Mouse (Mus musculus): ENCODE results near the gene Tenm2. TPM values are rescaled to one million over a fixed set of nuclear protein-coding genes. Genes with fewer than 3 reads are reported as not detected.

The Tenm2 gene
- polyA plus RNA-seq, 1 experiment from 2014 or later, result 6.7 TPM

- Histone ChIP-seq H3K4me2 (no peak overlapping the region), H3K9ac (ENCODE audit: low read length) (no peak overlapping the region), H3K9me3 (ENCODE audit: control insufficient read depth, low read length) (no peaks in the 10 kb centered on the region), H3K4me1 (ENCODE audit: control insufficient read depth, insufficient read depth, low read length) (no peaks in the 10 kb centered on the region), H3K4me3 (ENCODE audit: low read depth, low read length) (no peak overlapping the region), H3K27ac (ENCODE audit: low read depth, low read length) (no peak overlapping the region), H3K27me3 (ENCODE audit: control insufficient read depth, insufficient read depth, low read length) (no peaks in the 10 kb centered on the region), H3K36me3 (ENCODE audit: control insufficient read depth, insufficient read depth, low read length) (no peaks in the 10 kb centered on the region)
- DNase-seq (ENCODE audit: low spot score, missing footprints) (no peak), ATAC-seq (ENCODE audit: low FRiP score) (no peak)
- 52% methylated on average over 6 of the region's 6 CpGs for WGBS
These were observed 943.6 kb downstream of the Tenm2 start for GRCm38 (mm10) chr11:36292206-36292605.

- no peaks in the 10 kb centered on the region for H3K27me3 ChIP-seq (ENCODE audit: control insufficient read depth, insufficient read depth, low read length)
- no peaks in the 10 kb centered on the region for H3K9me3 ChIP-seq (ENCODE audit: control insufficient read depth, low read length)
- no peak for ATAC-seq (ENCODE audit: low FRiP score)
- no peak overlapping the region for H3K4me2 ChIP-seq
- DNase-seq (ENCODE audit: low spot score, missing footprints), result no peak
- H3K4me1 ChIP-seq (ENCODE audit: control insufficient read depth, insufficient read depth, low read length), result no peaks in the 10 kb centered on the region
- no peak overlapping the region for H3K4me3 ChIP-seq (ENCODE audit: low read depth, low read length)
- H3K9ac ChIP-seq (ENCODE audit: low read length), result no peak overlapping the region
- H3K36me3 ChIP-seq (ENCODE audit: control insufficient read depth, insufficient read depth, low read length), result no peaks in the 10 kb centered on the region
- H3K27ac ChIP-seq (ENCODE audit: low read depth, low read length), result no peak overlapping the region
- 91% methylated on average over 6 of the region's 6 CpGs for WGBS
These were observed 949.5 kb downstream of the Tenm2 start for GRCm38 (mm10) chr11:36286246-36286645.

- H3K27ac ChIP-seq (ENCODE audit: low read depth, low read length), result no peak overlapping the region
- H3K4me2 ChIP-seq, result no peak overlapping the region
- H3K4me1 ChIP-seq (ENCODE audit: control insufficient read depth, insufficient read depth, low read length), result peaks cover 14% of the 10 kb centered on the region
- DNase-seq (ENCODE audit: low spot score, missing footprints), result no peak
- H3K27me3 ChIP-seq (ENCODE audit: control insufficient read depth, insufficient read depth, low read length), result no peaks in the 10 kb centered on the region
- no peak overlapping the region for H3K9ac ChIP-seq (ENCODE audit: low read length)
- H3K36me3 ChIP-seq (ENCODE audit: control insufficient read depth, insufficient read depth, low read length), result no peaks in the 10 kb centered on the region
- H3K9me3 ChIP-seq (ENCODE audit: control insufficient read depth, low read length), result no peaks in the 10 kb centered on the region
- ATAC-seq (ENCODE audit: low FRiP score), result no peak
- WGBS, result 75% methylated on average over 7 of the region's 7 CpGs
- no peak overlapping the region for H3K4me3 ChIP-seq (ENCODE audit: low read depth, low read length)
These were observed 955.2 kb downstream of the Tenm2 start for GRCm38 (mm10) chr11:36280533-36280932.

- ATAC-seq (ENCODE audit: low FRiP score) (no peak), DNase-seq (ENCODE audit: low spot score, missing footprints) (no peak)
- Histone ChIP-seq H3K4me3 (ENCODE audit: low read depth, low read length) (no peak overlapping the region), H3K4me2 (no peak overlapping the region), H3K9ac (ENCODE audit: low read length) (no peak overlapping the region), H3K4me1 (ENCODE audit: control insufficient read depth, insufficient read depth, low read length) (peaks cover 15% of the 10 kb centered on the region), H3K36me3 (ENCODE audit: control insufficient read depth, insufficient read depth, low read length) (no peaks in the 10 kb centered on the region), H3K9me3 (ENCODE audit: control insufficient read depth, low read length) (no peaks in the 10 kb centered on the region), H3K27ac (ENCODE audit: low read depth, low read length) (no peak overlapping the region), H3K27me3 (ENCODE audit: control insufficient read depth, insufficient read depth, low read length) (no peaks in the 10 kb centered on the region)
- 93% methylated on average over 9 of the region's 9 CpGs for WGBS
These were observed 957.9 kb downstream of the Tenm2 start for GRCm38 (mm10) chr11:36277903-36278215.

GRCm38 (mm10) chr11:36277192-36277902 lies 958.4 kb downstream of the Tenm2 start:
- H3K4me3 ChIP-seq (ENCODE audit: low read depth, low read length), result no peak overlapping the region
- 75% methylated on average over 20 of the region's 20 CpGs for WGBS
- H3K4me2 ChIP-seq, result no peak overlapping the region
- no peak for ATAC-seq (ENCODE audit: low FRiP score)
- H3K4me1 ChIP-seq (ENCODE audit: control insufficient read depth, insufficient read depth, low read length), result peaks cover 15% of the 10 kb centered on the region
- no peak overlapping the region for H3K9ac ChIP-seq (ENCODE audit: low read length)
- H3K36me3 ChIP-seq (ENCODE audit: control insufficient read depth, insufficient read depth, low read length), result no peaks in the 10 kb centered on the region
- no peaks in the 10 kb centered on the region for H3K9me3 ChIP-seq (ENCODE audit: control insufficient read depth, low read length)
- no peak for DNase-seq (ENCODE audit: low spot score, missing footprints)
- no peak overlapping the region for H3K27ac ChIP-seq (ENCODE audit: low read depth, low read length)
- no peaks in the 10 kb centered on the region for H3K27me3 ChIP-seq (ENCODE audit: control insufficient read depth, insufficient read depth, low read length)

- ATAC-seq (ENCODE audit: low FRiP score) (no peak), DNase-seq (ENCODE audit: low spot score, missing footprints) (peak; percentile 85)
- no peak overlapping the region for H3K4me2 ChIP-seq
- H3K9me3 ChIP-seq (ENCODE audit: control insufficient read depth, low read length), result no peaks in the 10 kb centered on the region
- no peaks in the 10 kb centered on the region for H3K36me3 ChIP-seq (ENCODE audit: control insufficient read depth, insufficient read depth, low read length)
- no peak overlapping the region for H3K9ac ChIP-seq (ENCODE audit: low read length)
- H3K4me1 ChIP-seq (ENCODE audit: control insufficient read depth, insufficient read depth, low read length), result peaks cover 15% of the 10 kb centered on the region
- 16% methylated on average over 5 of the region's 5 CpGs for WGBS
- no peak overlapping the region for H3K27ac ChIP-seq (ENCODE audit: low read depth, low read length)
- H3K4me3 ChIP-seq (ENCODE audit: low read depth, low read length), result no peak overlapping the region
- no peaks in the 10 kb centered on the region for H3K27me3 ChIP-seq (ENCODE audit: control insufficient read depth, insufficient read depth, low read length)
These were observed 959.7 kb downstream of the Tenm2 start for GRCm38 (mm10) chr11:36276015-36276414.

GRCm38 (mm10) chr11:36272149-36272548 lies 963.6 kb downstream of the Tenm2 start:
- Histone ChIP-seq H3K36me3 (ENCODE audit: control insufficient read depth, insufficient read depth, low read length) (no peaks in the 10 kb centered on the region), H3K4me1 (ENCODE audit: control insufficient read depth, insufficient read depth, low read length) (peaks cover 12% of the 10 kb centered on the region), H3K4me2 (no peak overlapping the region), H3K9me3 (ENCODE audit: control insufficient read depth, low read length) (no peaks in the 10 kb centered on the region), H3K4me3 (ENCODE audit: low read depth, low read length) (no peak overlapping the region), H3K27me3 (ENCODE audit: control insufficient read depth, insufficient read depth, low read length) (no peaks in the 10 kb centered on the region), H3K9ac (ENCODE audit: low read length) (no peak overlapping the region), H3K27ac (ENCODE audit: low read depth, low read length) (no peak overlapping the region)
- 64% methylated on average over 2 of the region's 2 CpGs for WGBS
- ATAC-seq (ENCODE audit: low FRiP score) (no peak), DNase-seq (ENCODE audit: low spot score, missing footprints) (no peak)

GRCm38 (mm10) chr11:36269945-36270344 lies 965.8 kb downstream of the Tenm2 start:
- 92% methylated on average over 6 of the region's 6 CpGs for WGBS
- Histone ChIP-seq H3K4me3 (ENCODE audit: low read depth, low read length) (no peak overlapping the region), H3K9me3 (ENCODE audit: control insufficient read depth, low read length) (no peaks in the 10 kb centered on the region), H3K36me3 (ENCODE audit: control insufficient read depth, insufficient read depth, low read length) (no peaks in the 10 kb centered on the region), H3K4me2 (no peak overlapping the region), H3K4me1 (ENCODE audit: control insufficient read depth, insufficient read depth, low read length) (no peaks in the 10 kb centered on the region; the same call in 1 of the 2 replicates), H3K27me3 (ENCODE audit: control insufficient read depth, insufficient read depth, low read length) (no peaks in the 10 kb centered on the region), H3K9ac (ENCODE audit: low read length) (no peak overlapping the region), H3K27ac (ENCODE audit: low read depth, low read length) (no peak overlapping the region)
- DNase-seq (ENCODE audit: low spot score, missing footprints) (no peak), ATAC-seq (ENCODE audit: low FRiP score) (no peak)

- H3K27ac ChIP-seq (ENCODE audit: low read depth, low read length), result no peak overlapping the region
- no peak overlapping the region for H3K4me2 ChIP-seq
- no peaks in the 10 kb centered on the region for H3K27me3 ChIP-seq (ENCODE audit: control insufficient read depth, insufficient read depth, low read length)
- peak; percentile 85 for DNase-seq (ENCODE audit: low spot score, missing footprints)
- H3K36me3 ChIP-seq (ENCODE audit: control insufficient read depth, insufficient read depth, low read length), result no peaks in the 10 kb centered on the region
- no peak overlapping the region for H3K4me3 ChIP-seq (ENCODE audit: low read depth, low read length)
- H3K9me3 ChIP-seq (ENCODE audit: control insufficient read depth, low read length), result no peaks in the 10 kb centered on the region
- no peak overlapping the region for H3K9ac ChIP-seq (ENCODE audit: low read length)
- 73% methylated on average over 17 of the region's 17 CpGs for WGBS
- no peak for ATAC-seq (ENCODE audit: low FRiP score)
- H3K4me1 ChIP-seq (ENCODE audit: control insufficient read depth, insufficient read depth, low read length), result peaks cover 3% of the 10 kb centered on the region
These were observed 970.8 kb downstream of the Tenm2 start for GRCm38 (mm10) chr11:36264776-36265466.

Measured in midbrain, embryonic 11.5 days (tissue).